In the genomic region with DNA sequence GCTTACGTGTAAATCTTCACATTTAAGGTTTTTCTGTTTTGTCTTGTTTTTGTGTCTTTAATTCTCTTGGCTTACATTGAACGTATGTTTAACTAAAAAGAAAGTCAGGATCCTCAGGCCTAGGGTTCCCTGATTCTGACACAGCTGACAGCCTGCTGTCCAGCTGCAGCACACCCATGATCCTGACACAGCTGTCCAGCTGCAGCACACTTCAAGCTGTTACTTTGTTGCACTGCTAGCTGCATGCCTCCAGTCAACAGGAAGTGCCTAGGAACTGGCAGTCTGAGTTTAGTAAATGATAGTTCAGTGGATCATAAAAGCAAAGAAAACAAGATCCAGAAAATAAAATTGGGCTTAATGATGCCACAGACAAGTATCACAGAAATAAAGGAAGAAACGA, we compare ENCODE assay signal across 15 mouse cellular contexts. TPM values are rescaled to one million over a fixed set of nuclear protein-coding genes. Genes with fewer than 3 reads are reported as not detected.
DNase-seq lines count a peak whose midpoint lies in the region; ATAC-seq and TF ChIP-seq lines count a peak whose summit lies in the region.
"Had no signal": no experiment of that assay in that cellular context is flagged by ENCODE, and none has a peak within 500 bp of the region (broad histone marks: within the 10 kb centered on the region; RNA-seq: fewer than 3 reads in every experiment).

No protein-coding gene starts in this region.

- H3K9me3 ChIP-seq in heart, embryonic 15.5 days (replicated peaks) = no peaks in the 10 kb centered on the region
- H3K9me3 ChIP-seq in heart, embryonic 12.5 days (replicated peaks) = no peaks in the 10 kb centered on the region
- no peaks in the 10 kb centered on the region for H3K9me3 ChIP-seq in lung, embryonic 14.5 days (ENCODE audit: low read depth, low read length)
- H3K9me3 ChIP-seq: embryonic facial prominence, embryonic 10.5 days; midbrain, embryonic 12.5 days; neural tube, embryonic 13.5 days had no signal

- no peak for TF ChIP-seq POLR2A in thymus, adult 2 months (IDR thresholded peaks at IDR 0.05; ENCODE audit: control insufficient read depth, extremely low read depth, insufficient read depth, low read length, poor library complexity)

- no peaks in the 10 kb centered on the region for H3K36me3 ChIP-seq in heart, embryonic 15.5 days
- H3K36me3 ChIP-seq in heart, embryonic 12.5 days = no peaks in the 10 kb centered on the region
- no peaks in the 10 kb centered on the region for H3K36me3 ChIP-seq in lung, embryonic 14.5 days (ENCODE audit: insufficient read depth)
- peaks cover 2% of the 10 kb centered on the region; the same call in 1 of the 2 replicates for H3K36me3 ChIP-seq in thymus, adult 2 months (ENCODE audit: control insufficient read depth, insufficient read depth, low read length)
- H3K36me3 ChIP-seq: embryonic facial prominence, embryonic 10.5 days; midbrain, embryonic 12.5 days; neural tube, embryonic 13.5 days had no signal

- DNase-seq in lung, embryonic 14.5 days = peak; percentile 60
- no peak for DNase-seq in lung, postnatal 25 days (ENCODE audit: low spot score)
- no peak for DNase-seq in thymus, adult 2 months
- DNase-seq in thymus, postnatal 14 days = no peak
- DNase-seq in spleen, adult 18-20 months = no peak
- DNase-seq: cerebellum, adult 8-10 months; kidney, adult 8-10 months; kidney, postnatal 14 days; left cerebral cortex, postnatal 4 days; right cerebral cortex, adult 18-20 months had no signal

- TF ChIP-seq CTCF in lung, embryonic 14.5 days (IDR thresholded peaks at IDR 0.05; ENCODE audit: low read depth) = no peak
- 0 out of 2 replicates have a peak, but pooled peaks have one; percentile 17 for TF ChIP-seq CTCF in thymus, adult 2 months (IDR thresholded peaks at IDR 0.05; ENCODE audit: borderline replicate concordance, control insufficient read depth, extremely low read depth, insufficient read depth, low read length, poor library complexity)

- 73% methylated on average over 3 of the region's 3 CpGs for WGBS in heart, embryonic 15.5 days
- 78% methylated on average over 3 of the region's 3 CpGs for WGBS in heart, embryonic 12.5 days
- 55% methylated on average over 3 of the region's 3 CpGs for WGBS in lung, embryonic 14.5 days
- 35% methylated on average over 3 of the region's 3 CpGs for WGBS in thymus, adult 2 months

- H3K27me3 ChIP-seq in heart, embryonic 15.5 days = no peaks in the 10 kb centered on the region
- H3K27me3 ChIP-seq in heart, embryonic 12.5 days (replicated peaks) = no peaks in the 10 kb centered on the region
- no peaks in the 10 kb centered on the region for H3K27me3 ChIP-seq in lung, embryonic 14.5 days (ENCODE audit: insufficient read depth, low read length)
- H3K27me3 ChIP-seq in thymus, adult 2 months (ENCODE audit: control insufficient read depth, insufficient read depth, low read length) = no peaks in the 10 kb centered on the region
- H3K27me3 ChIP-seq: midbrain, embryonic 12.5 days; neural tube, embryonic 13.5 days had no signal

- H3K4me2 ChIP-seq in heart, embryonic 15.5 days = no peak overlapping the region
- H3K4me2 ChIP-seq in heart, embryonic 12.5 days = no peak overlapping the region
- peak overlapping the region; percentile 23; the same call in 1 of the 2 replicates for H3K4me2 ChIP-seq in lung, embryonic 14.5 days
- H3K4me2 ChIP-seq: midbrain, embryonic 12.5 days; neural tube, embryonic 13.5 days had no signal

- H3K9ac ChIP-seq in heart, embryonic 15.5 days = no peak overlapping the region
- no peak overlapping the region for H3K9ac ChIP-seq in heart, embryonic 12.5 days
- H3K9ac ChIP-seq in lung, embryonic 14.5 days = no peak overlapping the region
- H3K9ac ChIP-seq: midbrain, embryonic 12.5 days; neural tube, embryonic 13.5 days had no signal

- no peak for ATAC-seq in heart, embryonic 15.5 days (replicated peaks; ENCODE audit: insufficient number of reproducible peaks, insufficient read depth, low FRiP score, low read depth)
- ATAC-seq in heart, embryonic 12.5 days (ENCODE audit: insufficient number of reproducible peaks, low FRiP score) = no peak
- peak; percentile 57; the same call in 1 of the 2 replicates for ATAC-seq in lung, embryonic 14.5 days (ENCODE audit: insufficient read depth)

- no peak overlapping the region for H3K4me3 ChIP-seq in heart, embryonic 15.5 days
- H3K4me3 ChIP-seq in heart, embryonic 12.5 days = no peak overlapping the region
- H3K4me3 ChIP-seq in lung, embryonic 14.5 days (ENCODE audit: low read depth, low read length) = no peak overlapping the region
- H3K4me3 ChIP-seq in thymus, adult 2 months (ENCODE audit: control insufficient read depth, insufficient read depth, low read length) = no peak overlapping the region
- H3K4me3 ChIP-seq: embryonic facial prominence, embryonic 10.5 days; midbrain, embryonic 12.5 days; neural tube, embryonic 13.5 days had no signal

- peak overlapping the region; percentile 42; the same call in 1 of the 2 replicates for H3K27ac ChIP-seq in heart, embryonic 15.5 days
- H3K27ac ChIP-seq in heart, embryonic 12.5 days (ENCODE audit: poor library complexity, severe bottlenecking) = no peak overlapping the region
- peak overlapping the region; percentile 19; the same call in 1 of the 2 replicates for H3K27ac ChIP-seq in lung, embryonic 14.5 days (ENCODE audit: low read depth)
- H3K27ac ChIP-seq in thymus, adult 2 months (ENCODE audit: control insufficient read depth, insufficient read depth, low read length) = peak overlapping the region; percentile 62
- H3K27ac ChIP-seq: embryonic facial prominence, embryonic 10.5 days; midbrain, embryonic 12.5 days; neural tube, embryonic 13.5 days had no signal

- peaks cover 33% of the 10 kb centered on the region for H3K4me1 ChIP-seq in heart, embryonic 15.5 days (replicated peaks)
- peaks cover 36% of the 10 kb centered on the region for H3K4me1 ChIP-seq in heart, embryonic 12.5 days (replicated peaks)
- peaks cover 7% of the 10 kb centered on the region; the same call in 1 of the 2 replicates for H3K4me1 ChIP-seq in lung, embryonic 14.5 days (ENCODE audit: insufficient read depth)
- peaks cover 32% of the 10 kb centered on the region for H3K4me1 ChIP-seq in thymus, adult 2 months (replicated peaks; ENCODE audit: control insufficient read depth, insufficient read depth, low read length)
- H3K4me1 ChIP-seq: midbrain, embryonic 12.5 days; neural tube, embryonic 13.5 days had no signal

RNA-seq across cellular contexts. Expression of gene Itpr2, which starts 21.1 kb away (rescaled TPM):
- polyA plus RNA-seq in heart, embryonic 15.5 days (2015; fragmentation: Nextera tagmentation; extraction: Ambion mirVana) = 39.2 and 49.5 TPM in 2 replicates
- polyA plus RNA-seq in heart, embryonic 12.5 days (2016; fragmentation: Nextera tagmentation; extraction: Ambion mirVana) = 32.4 and 40.7 TPM in 2 replicates
- polyA plus RNA-seq in lung, embryonic 14.5 days (2014; fragmentation: Nextera tagmentation; extraction: Ambion mirVana) = 12.8 and 13.1 TPM in 2 replicates
- polyA plus RNA-seq in thymus, adult 2 months (2012; rRNA removed) = 60.3 and 61.8 TPM in 2 replicates
